Mouse (Mus musculus): Measurements from ENCODE around the gene Ppp2r5c. TPM values are rescaled to one million over a fixed set of nuclear protein-coding genes. Genes with fewer than 3 reads are reported as not detected.
A peak's percentile ranks its signal among the peaks of the same experiment; 100 is the strongest.

The Ppp2r5c gene
- polyA plus RNA-seq, 2 experiments from 2014 or later, result 583 to 590 TPM

- no peak for ATAC-seq
Observed at GRCm38 (mm10) chr12:110489946-110490701, 43.2 kb downstream of the Ppp2r5c start.

- no peak for ATAC-seq
Observed at GRCm38 (mm10) chr12:110492436-110492835, 45.5 kb downstream of the Ppp2r5c start.

GRCm38 (mm10) chr12:110493597-110494369 lies 46.9 kb downstream of the Ppp2r5c start:
- no peak for ATAC-seq

GRCm38 (mm10) chr12:110494846-110495245 lies 47.9 kb downstream of the Ppp2r5c start:
- peak; percentile 24 for ATAC-seq

GRCm38 (mm10) chr12:110495260-110495659 lies 48.3 kb downstream of the Ppp2r5c start:
- no peak for ATAC-seq

- peak; percentile 26 for ATAC-seq
Observed at GRCm38 (mm10) chr12:110496016-110496415, 49.1 kb downstream of the Ppp2r5c start.

- no peak for ATAC-seq
Observed at GRCm38 (mm10) chr12:110497013-110497412, 50.1 kb downstream of the Ppp2r5c start.

- no peak for ATAC-seq
Observed at GRCm38 (mm10) chr12:110497485-110497884, 50.6 kb downstream of the Ppp2r5c start.

- ATAC-seq, result peak; percentile 16
Observed at GRCm38 (mm10) chr12:110498283-110499224, 51.6 kb downstream of the Ppp2r5c start.

GRCm38 (mm10) chr12:110499225-110499992 lies 52.5 kb downstream of the Ppp2r5c start:
- ATAC-seq, result peak; percentile 20

- peak; percentile 4 for ATAC-seq
Observed at GRCm38 (mm10) chr12:110500095-110500494, 53.2 kb downstream of the Ppp2r5c start.

- peak; percentile 70 for ATAC-seq
Observed at GRCm38 (mm10) chr12:110503406-110504144, 56.7 kb downstream of the Ppp2r5c start.

- ATAC-seq, result no peak
Observed at GRCm38 (mm10) chr12:110504145-110504490, 57.2 kb downstream of the Ppp2r5c start.

GRCm38 (mm10) chr12:110504793-110505192 lies 57.9 kb downstream of the Ppp2r5c start:
- ATAC-seq, result peak; percentile 60

GRCm38 (mm10) chr12:110506046-110506445 lies 59.1 kb downstream of the Ppp2r5c start:
- ATAC-seq, result peak; percentile 21

- no peak for ATAC-seq
Observed at GRCm38 (mm10) chr12:110507714-110508297, 60.9 kb downstream of the Ppp2r5c start.

- no peak for ATAC-seq
Observed at GRCm38 (mm10) chr12:110508680-110509079, 61.8 kb downstream of the Ppp2r5c start.

- no peak for ATAC-seq
Observed at GRCm38 (mm10) chr12:110510171-110510871, 63.4 kb downstream of the Ppp2r5c start.

GRCm38 (mm10) chr12:110511201-110511600 lies 64.3 kb downstream of the Ppp2r5c start:
- ATAC-seq, result no peak

GRCm38 (mm10) chr12:110511856-110512433 lies 65.0 kb downstream of the Ppp2r5c start:
- no peak for ATAC-seq
